ENCODE assay signal across 11 mouse cellular contexts in genomic region chr5:142761326-142761983, GRCm38 (mm10). TPM values are rescaled to one million over a fixed set of nuclear protein-coding genes. Genes with fewer than 3 reads are reported as not detected.
DNase-seq lines count a peak whose midpoint lies in the region; ATAC-seq lines count a peak whose summit lies in the region.
"Had no signal": no experiment of that assay in that cellular context is flagged by ENCODE, and none has a peak within 500 bp of the region (broad histone marks: within the 10 kb centered on the region; RNA-seq: fewer than 3 reads in every experiment).

No protein-coding gene starts in this region.

- DNase-seq in embryonic facial prominence, embryonic 14.5 days (ENCODE audit: low spot score) = peak; percentile 42
- no peak for DNase-seq in embryonic facial prominence, embryonic 10.5 days (ENCODE audit: low spot score)
- DNase-seq in frontal cortex, postnatal 10 days (ENCODE audit: low spot score in 2 of 2) = peak; percentile 62 to 66
- DNase-seq in left cerebral cortex, adult 18-20 months (ENCODE audit: low spot score in 2 of 2) = peak; percentile 68 to 81
- DNase-seq in right cerebral cortex, postnatal 25 days = peak; percentile 83
- DNase-seq in lung, adult 18-20 months = no peak
- DNase-seq in lung, postnatal 10 days = no peak
- DNase-seq in adrenal gland, adult (ENCODE audit: inconsistent age in 2 of 2, low spot score in 1 of 2) = no peak
- DNase-seq: kidney, postnatal 10 days; thymus, adult 2 months had no signal

- WGBS in embryonic facial prominence, embryonic 14.5 days = 79% methylated on average over 16 of the region's 16 CpGs
- WGBS in embryonic facial prominence, embryonic 10.5 days = 95% methylated on average over 16 of the region's 16 CpGs

- ATAC-seq in embryonic facial prominence, embryonic 14.5 days (ENCODE audit: low read depth) = peak; percentile 53

- H3K4me3 ChIP-seq in embryonic facial prominence, embryonic 14.5 days (ENCODE audit: low read depth, low read length) = no peak overlapping the region
- H3K4me3 ChIP-seq in embryonic facial prominence, embryonic 10.5 days = no peak overlapping the region
- H3K4me3 ChIP-seq: megakaryocyte, embryonic 14.5 days had no signal

- H3K36me3 ChIP-seq in embryonic facial prominence, embryonic 14.5 days (ENCODE audit: control insufficient read depth, insufficient read depth, low read length) = peaks cover 98% of the 10 kb centered on the region
- peaks cover 100% of the 10 kb centered on the region for H3K36me3 ChIP-seq in embryonic facial prominence, embryonic 10.5 days (replicated peaks)

- H3K9ac ChIP-seq in embryonic facial prominence, embryonic 14.5 days (ENCODE audit: low read depth, low read length) = no peak overlapping the region

- no peaks in the 10 kb centered on the region for H3K4me1 ChIP-seq in embryonic facial prominence, embryonic 14.5 days (ENCODE audit: control insufficient read depth, insufficient read depth, low read length)
- 0 out of 2 replicates have a peak, but pooled peaks cover 2% of the 10 kb centered on the region for H3K4me1 ChIP-seq in embryonic facial prominence, embryonic 10.5 days

- no peak overlapping the region for H3K4me2 ChIP-seq in embryonic facial prominence, embryonic 14.5 days (ENCODE audit: low read depth, low read length)

- no peaks in the 10 kb centered on the region for H3K9me3 ChIP-seq in embryonic facial prominence, embryonic 14.5 days (ENCODE audit: control insufficient read depth, low read length)
- no peaks in the 10 kb centered on the region for H3K9me3 ChIP-seq in embryonic facial prominence, embryonic 10.5 days
- H3K9me3 ChIP-seq: megakaryocyte, embryonic 14.5 days had no signal

- no peaks in the 10 kb centered on the region for H3K27me3 ChIP-seq in embryonic facial prominence, embryonic 14.5 days (replicated peaks; ENCODE audit: control insufficient read depth, insufficient read depth, low read length)
- no peaks in the 10 kb centered on the region for H3K27me3 ChIP-seq in embryonic facial prominence, embryonic 10.5 days (replicated peaks; ENCODE audit: low read depth, poor library complexity, severe bottlenecking)
- H3K27me3 ChIP-seq: megakaryocyte, embryonic 14.5 days had no signal

- no peak overlapping the region for H3K27ac ChIP-seq in embryonic facial prominence, embryonic 14.5 days (replicated peaks; ENCODE audit: low read depth, low read length)
- no peak overlapping the region for H3K27ac ChIP-seq in embryonic facial prominence, embryonic 10.5 days (replicated peaks)

RNA-seq across cellular contexts. Expression of gene Tnrc18, which starts 56.0 kb away (rescaled TPM):
- 32.9 and 36.9 TPM in 2 replicates for polyA plus RNA-seq in embryonic facial prominence, embryonic 14.5 days (2014; fragmentation: Nextera tagmentation; extraction: Ambion mirVana)
- polyA plus RNA-seq in embryonic facial prominence, embryonic 10.5 days (2016; fragmentation: Nextera tagmentation; extraction: Ambion mirVana) = 21.8 and 26.5 TPM in 2 replicates
- 100 to 1,000 TPM; 116 to 122 TPM for total RNA-seq in left cerebral cortex, adult 18-20 months (2021)

Comparison
In these comparisons a context has a peak if more than half of its experiments do, and no peak if none do; other contexts are left out.
1. DNase-seq: peak in embryonic facial prominence, embryonic 14.5 days (single experiment), frontal cortex, postnatal 10 days (2 of 2), left cerebral cortex, adult 18-20 months (2 of 2) and right cerebral cortex, postnatal 25 days (single experiment); none in embryonic facial prominence, embryonic 10.5 days (single experiment), lung, adult 18-20 months (0 of 2), lung, postnatal 10 days (single experiment) and adrenal gland, adult (0 of 2).